Mouse (Mus musculus): ENCODE results near the gene Pon3.

DNA sequence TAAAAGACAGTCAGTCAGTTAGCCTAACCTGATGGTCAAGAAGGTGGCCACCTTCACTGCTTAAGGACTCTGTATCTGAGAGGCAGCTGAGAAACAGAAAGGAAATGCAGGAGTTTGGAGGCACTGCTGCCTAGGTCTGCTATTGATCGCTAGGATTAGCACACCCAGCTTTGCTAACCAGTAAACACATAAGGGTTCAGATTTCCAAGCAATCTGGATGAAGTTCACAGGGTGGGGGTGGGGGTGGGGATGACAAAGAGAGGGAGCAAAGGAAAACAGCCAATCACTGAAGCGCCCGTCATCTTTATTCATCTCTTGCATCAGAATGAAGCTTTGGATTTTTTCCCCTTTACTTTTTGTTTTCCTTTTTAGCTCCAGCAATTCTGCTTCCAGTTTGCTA, 34.0 kb downstream of the Pon3 start:
- no peak for TF ChIP-seq POLR2A (IDR thresholded peaks at IDR 0.05; ENCODE audit: extremely low read depth, insufficient read depth, low read length)
- no peak for TF ChIP-seq CTCF (IDR thresholded peaks at IDR 0.05; ENCODE audit: extremely low read depth, insufficient read depth, low read length)
